Mouse (Mus musculus) telencephalon, adult 2 months (tissue): ENCODE data around the gene Rcan3.

Experiments used
- DNase-seq: peaks from one replicate; pipeline ENCODE4 v3.0.0-alpha.2; 2011; ENCODE audit warnings: low read depth, low spot score

The Rcan3 gene

DNA sequence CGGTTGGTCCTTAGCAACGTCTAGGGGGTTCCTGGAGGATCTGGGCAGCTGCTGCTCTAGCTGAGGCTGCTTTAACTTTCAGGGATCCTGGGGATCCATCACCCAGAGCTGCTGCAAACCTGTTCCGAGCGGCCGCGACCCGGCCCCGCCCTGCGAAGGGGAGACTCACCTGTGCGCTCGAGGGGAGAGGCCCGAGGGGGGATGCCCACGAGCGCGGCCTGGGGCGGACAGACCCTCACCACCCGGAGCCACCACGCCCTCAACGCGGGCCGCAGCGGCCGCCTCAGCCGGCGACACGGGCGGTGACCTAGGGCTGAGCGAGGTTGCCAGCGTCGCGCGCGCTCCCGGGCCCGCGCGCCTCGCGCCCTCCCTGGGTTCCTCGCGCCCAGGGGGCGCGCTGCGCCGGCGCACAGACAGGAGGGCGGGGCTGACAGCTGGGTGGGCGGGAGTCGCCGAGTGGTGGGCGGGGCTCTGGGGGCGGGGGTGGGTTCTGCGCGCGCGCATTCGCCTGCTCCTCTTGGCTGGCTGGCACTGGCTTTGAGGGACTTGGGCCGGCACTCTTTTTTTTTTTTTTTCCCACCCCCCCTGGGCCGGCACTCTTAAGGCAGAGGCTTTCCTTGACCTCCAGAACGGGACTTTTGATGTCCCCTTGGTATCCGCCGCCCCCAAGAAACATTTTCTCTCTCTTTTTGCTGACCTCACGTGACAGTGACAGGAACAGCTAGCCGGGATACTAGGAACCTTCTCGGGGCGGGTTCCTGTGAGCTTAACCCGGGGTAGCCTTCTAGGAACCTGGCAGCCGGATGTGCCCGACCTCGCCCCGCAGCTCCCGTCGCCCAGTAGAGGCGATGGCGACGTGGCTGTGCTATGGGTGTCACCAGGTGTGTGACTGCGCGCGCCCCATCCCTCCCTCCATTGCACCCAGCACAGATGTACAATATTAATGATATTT lies at the start of gene Rcan3:
TSS of gene Rcan3 (minus strand) at position 411 of the 952 bp plus-strand sequence.
- peak; percentile 50 for DNase-seq

DNA sequence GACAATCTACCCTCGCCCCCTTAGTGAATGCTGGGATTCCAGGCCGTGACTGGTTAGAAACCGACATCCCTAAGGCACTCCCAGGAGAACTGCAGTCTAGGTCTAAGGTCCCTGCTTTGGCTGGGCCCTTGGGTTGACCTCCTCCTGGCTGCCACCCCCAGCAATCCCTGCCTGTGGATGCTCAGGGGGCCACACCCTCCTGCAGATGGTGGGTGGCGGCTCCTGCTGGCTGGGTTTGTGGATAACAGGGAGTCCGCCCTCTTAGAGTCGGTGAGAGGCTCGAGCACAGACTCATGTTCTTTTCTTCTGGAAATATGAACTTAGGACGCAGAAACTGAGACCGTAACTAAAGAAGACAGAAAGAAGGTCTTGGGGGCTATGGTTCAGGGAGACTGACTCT lies 46.7 kb upstream of the Rcan3 start:
- no peak for DNase-seq

DNA sequence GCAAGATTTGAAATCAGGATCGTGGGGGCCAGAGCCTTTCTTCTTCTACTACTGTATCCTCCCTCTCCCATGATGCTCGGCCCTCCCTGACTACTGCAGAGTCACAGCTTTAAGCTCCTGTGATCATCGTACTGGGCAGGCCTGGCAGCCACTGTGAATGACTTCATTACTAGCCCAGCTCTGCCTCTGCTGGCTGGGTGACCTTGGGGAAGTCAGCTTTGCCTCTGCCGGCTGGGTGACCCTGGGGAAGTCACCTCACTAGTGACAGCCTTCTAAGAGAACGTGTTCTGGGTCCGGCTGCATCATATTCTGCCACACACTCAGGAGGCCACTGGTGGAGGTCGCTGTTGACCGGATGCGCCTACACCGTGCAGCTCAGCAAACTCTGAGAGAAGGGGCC lies 44.2 kb upstream of the Rcan3 start:
- no peak for DNase-seq

DNA sequence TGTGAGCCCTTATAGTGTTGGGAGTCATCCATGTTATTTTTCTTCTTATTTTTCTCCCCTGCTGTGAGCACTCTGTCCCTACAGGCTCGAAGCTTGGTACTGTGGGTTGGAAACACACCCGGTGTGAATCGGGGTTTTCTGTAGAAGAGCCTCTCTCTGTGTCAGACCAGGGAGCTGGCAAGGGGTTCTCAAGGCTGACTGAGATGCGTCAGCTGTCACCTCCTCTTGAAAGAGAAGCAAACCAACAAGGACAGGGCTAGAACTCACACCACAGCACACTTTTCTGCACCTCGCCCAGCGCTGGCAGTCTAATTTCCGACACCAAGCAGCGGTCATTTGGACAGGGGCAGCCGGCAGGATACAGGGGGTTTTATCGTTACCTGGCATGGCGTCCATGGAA lies 29.8 kb upstream of the Rcan3 start:
- no peak for DNase-seq

DNA sequence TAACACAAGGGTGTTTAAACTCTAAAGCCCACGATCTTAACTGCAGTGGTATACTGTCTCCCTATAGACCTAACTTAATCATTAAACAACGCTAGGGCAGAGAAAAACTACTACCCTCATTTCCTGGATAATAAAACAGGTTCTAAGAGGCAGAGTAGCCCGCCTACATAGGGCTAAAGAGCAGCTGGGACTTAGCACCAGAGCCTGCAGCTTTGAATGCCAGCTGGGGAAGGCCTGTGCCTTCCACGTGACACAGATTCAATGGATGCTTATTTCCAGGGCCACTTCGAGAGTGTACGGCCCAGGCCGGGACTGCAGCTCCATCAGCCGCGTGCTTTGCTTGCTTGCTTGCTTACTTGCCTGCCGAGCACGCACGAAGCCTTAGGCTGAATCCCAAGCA lies 19.9 kb upstream of the Rcan3 start:
- no peak for DNase-seq

DNA sequence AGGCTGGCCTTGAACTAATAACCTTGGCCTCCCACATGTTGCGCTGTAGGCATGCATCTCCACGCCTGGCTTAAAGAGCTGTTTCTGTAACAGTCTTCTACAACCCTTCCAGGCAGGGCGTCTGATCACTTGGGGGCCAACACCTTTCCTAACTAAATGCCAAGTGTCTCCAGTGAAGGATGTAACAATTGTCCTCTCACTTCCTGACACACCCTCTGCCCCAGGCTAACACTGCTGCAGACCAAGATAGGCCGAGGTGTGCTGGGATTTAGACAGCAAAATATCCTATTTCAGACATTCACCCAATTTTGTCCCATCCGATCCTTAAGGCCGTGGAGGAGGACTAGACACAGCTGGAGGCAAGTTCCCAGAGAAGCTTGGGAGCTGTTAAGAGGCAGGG lies 19.5 kb upstream of the Rcan3 start:
- no peak for DNase-seq

DNA sequence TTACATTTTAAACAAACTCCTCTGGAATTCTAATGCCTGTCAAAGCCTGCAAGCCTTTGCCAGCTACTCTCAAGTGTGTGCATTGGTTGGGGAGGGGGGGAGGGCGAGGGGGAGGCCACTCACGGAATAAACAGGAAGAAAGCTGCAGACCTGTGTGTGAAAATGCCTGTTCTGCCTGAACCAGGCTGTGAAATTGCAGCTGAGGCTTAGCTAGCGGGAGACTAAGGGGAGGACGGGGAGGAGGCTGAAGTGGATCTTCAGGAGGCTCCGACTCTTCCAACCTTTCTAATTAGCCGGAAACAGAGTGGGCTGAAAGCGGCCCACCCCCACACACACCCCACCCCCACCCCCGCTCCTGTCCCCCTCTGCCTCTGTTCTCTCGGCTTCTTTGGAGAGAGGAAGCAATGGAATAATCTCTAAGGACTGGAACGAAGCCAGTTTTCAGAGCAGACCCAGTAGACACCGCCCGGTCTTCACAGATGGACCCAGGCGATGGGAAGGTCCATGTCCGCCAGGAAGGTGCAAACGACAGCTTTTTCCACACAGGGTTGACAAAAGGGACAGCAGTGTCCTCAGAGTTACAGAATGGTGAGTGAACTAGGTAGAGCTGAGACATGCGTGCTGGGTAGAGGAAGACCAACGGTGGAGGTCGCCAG lies 17.8 kb upstream of the Rcan3 start:
- no peak for DNase-seq

DNA sequence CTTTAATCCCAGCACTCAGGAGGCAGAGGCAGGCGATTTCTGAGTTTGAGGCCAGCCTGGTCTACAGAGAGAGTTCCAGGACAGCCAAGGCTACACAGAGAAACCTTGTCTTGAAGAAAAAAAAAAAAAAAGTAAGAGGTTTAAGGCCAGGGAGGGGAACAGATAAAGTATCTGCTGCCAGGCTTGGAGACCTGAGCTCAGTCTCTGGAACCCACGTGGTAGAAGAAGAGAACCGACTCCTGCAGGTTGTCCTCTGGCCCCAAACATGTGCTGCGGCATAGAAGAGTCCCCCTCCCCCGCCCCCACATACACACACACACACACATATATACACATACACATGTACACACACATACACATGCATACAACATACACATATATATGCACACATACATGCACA lies 8.8 kb upstream of the Rcan3 start:
- DNase-seq: no peak

DNA sequence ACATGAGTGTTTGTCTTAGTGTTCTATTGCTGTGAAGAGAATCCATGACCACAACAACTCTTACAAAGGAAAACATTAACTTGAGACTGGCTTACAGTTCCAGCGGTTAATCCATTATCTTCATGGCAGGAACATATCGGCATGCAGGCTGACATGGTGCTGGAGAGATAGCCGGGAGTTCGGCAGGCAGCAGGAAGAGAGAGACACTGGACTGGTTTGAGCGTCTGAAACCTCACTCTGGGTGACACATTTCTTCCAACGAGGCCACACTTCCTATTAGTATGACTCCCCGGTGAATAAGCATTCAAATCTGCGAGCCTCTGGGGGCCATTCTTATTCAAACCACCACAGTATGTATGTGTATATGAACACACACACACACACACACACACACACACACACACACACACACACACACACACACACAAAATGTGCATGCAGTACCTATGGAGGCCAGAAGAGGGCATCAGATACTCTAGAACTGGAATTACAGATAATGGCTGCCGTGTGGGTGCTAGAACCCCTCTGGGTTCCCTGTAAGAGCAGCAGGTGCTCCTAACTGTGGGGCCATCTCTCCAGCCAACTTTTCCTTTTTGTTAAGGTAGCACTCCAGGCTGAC lies 6.4 kb upstream of the Rcan3 start:
- no peak for DNase-seq

DNA sequence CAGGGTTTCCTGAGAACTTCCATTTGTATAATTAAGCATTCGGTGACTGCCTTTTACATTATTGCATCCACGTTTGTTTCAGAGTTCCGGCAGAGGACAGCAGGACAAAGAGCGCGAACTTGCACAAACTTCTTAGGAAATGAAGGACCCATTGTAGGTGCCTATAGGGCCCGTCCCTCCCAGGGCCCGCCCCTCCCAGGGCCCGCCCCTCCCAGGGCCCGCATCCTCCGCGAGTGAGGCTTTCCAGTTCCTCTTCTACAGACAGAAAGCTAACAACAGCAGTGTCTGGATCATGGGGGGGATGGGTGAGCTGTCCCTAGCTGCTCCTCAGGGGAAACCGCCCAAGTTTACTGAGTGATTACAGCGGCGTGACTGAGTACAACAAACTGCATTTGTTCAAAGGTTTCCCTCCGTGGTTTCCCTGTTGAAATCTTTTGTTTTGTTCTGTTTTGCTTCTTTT lies 5.6 kb upstream of the Rcan3 start:
- DNase-seq: no peak

DNA sequence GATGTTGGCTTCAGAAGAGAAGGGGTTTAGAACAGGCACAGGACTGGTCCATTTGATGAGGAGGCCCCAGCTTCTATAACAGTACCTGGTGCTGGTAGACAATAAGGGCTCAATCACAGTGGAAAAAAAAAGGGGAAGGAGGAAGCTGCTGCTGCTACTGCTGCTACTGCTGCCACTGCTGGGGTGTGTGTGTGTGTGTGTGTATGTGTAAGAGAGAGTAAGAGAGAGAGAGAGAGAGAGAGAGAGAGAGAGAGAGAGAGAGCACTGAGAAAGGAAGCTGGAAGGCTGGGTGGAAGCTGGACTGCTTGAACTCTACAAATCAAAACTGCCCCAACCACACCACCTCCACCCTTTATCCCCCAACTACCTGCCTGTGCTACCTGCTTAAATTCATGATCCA lies 4.3 kb upstream of the Rcan3 start:
- no peak for DNase-seq

DNA sequence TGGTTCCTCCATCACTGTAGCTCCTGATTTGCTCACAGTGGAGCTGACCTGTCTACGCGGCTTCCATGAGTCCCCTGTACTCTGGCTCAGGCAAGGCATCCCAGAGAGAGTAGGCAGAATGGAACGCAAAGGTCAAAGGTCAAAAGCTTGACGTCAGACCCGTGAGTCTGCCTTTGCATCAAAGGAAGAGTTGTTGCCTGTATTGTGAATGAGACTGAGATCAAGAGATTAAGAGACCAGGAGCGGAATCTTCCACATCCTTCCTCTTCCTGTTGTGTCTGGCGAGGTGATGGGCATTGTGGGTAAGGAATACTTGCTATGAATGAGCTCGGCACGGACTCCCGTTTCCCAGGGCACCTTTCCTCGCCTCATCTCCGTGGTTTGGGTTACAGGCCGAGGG lies 2.6 kb upstream of the Rcan3 start:
- DNase-seq: no peak

DNA sequence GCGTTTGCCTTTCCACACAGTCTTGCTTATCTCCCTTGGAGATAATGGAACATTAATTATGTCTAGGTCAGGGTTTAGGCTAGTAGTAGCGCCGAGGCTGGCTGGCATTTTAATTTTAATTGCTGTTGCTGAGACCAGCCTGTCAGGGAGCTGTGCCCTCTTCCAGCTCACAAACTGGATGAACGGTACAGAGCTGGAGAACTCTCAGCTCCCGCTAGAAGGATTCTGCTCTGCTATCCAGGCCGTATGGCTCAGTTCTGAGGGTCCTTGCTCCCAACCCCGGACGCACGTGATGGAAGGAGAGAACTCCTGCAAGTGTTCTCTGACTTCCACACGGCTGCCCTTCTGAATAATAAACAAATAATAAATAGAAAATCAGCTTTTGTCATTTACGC lies 739 bp upstream of the Rcan3 start:
- no peak for DNase-seq

DNA sequence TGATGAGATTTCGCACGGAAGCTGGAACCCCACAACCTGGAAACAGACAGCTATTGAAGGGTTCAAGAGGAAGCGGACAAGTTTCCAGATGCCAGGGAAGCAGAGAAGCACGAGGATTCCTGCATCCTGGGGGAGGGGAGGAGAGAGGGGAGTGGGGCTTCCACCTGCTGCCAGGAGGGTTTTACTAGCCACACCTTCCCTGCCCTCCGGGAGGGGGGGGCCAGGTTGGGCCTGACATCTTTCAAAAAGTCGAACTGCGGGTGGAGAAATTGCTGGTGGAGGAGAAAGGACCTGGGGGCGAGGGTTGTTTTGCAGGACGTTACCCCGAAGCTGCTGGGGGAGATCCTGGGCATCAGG lies 589 bp downstream of the Rcan3 start:
- DNase-seq: no peak

DNA sequence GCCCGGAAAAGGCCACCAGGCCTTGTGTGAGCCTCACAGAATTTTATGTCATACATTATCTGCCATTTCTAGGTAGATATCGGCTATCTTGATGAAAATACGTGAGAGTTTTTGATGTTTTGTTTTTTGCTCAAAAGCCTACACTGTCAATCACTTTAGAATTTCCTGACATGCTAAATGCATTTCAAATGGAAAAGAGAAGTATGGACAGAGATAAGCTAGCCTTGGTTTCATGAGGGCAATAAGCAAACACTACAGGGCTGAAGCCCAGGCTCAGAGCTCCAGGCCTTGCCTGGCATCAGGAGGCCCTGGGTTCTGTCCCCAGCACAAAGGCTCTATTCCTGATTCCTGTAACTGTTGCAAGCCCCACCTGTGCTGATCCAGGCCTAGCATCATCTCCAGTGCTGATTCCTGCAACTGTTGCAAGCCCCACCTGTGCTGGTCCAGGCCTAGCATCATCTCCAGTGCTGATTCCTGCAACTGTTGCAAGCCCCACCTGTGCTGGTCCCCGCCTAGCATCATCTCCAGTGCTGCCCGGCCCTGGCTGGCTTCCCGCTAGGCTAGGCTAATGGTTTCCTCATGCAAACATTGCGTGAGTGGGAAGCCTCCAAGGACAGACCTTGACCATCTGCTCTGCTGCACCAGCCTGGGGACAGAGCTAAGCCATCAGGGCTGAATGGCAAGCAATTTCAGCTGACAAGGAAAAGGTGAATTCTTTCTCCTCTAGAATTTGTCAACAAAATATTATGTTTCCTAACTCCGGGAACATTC lies 3.5 kb downstream of the Rcan3 start:
- DNase-seq: no peak

DNA sequence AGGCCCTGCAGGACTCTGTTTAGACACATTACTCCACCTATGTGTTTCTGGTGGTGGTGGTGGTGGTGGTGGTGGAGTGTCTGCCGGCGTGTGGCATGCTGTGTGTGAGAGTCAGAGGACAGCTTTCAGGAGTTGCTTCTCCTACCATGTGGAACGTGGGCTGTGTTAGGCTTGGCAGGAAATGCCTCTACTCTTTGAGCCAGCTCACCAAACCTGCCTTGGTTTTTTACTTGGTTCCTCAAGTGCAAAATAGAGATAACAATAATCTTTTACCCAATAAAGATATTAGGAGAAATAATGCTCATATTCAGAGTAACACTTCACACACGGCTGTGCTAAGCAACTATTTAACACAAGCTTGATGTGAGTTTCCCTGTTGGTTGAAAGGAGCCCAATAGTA lies 4.3 kb downstream of the Rcan3 start:
- no peak for DNase-seq

DNA sequence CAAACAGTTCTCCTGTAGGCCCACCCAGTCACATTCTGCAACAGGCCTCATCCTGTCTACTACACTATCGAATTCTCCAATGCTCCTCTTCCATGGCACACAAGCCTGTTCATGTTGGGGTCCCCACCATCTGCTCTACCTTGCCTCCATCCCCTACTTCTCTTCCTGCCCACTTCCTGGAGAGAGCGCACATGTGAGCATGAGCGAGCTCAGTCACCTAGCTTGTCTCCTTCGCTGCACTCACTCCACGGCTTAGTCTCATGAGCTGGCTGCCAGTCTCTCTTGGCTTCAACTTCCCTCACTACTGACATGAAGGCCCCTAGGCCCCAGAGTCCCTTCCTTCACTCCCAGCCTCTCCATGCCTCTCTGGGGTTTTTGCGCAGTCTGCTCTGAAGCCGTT lies 7.1 kb downstream of the Rcan3 start:
- no peak for DNase-seq

DNA sequence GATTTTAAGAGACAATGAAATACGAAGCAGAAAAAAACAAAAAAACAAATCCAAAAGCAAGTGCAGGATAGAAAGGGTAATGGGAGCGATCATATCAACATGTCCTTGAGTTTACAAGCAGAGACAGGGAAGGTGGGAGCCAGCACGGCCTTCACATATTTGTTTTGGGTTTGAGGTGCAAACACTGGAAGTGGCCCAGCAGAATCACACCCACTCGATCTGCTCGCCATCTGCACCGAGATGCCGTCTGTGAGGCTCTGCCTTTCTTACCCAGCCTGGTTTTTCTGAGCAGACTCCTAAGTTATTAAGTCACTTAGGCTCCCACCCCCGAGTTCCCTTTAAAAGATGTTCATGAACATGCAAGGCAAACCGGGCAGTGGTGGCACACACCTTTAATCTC lies 8.0 kb downstream of the Rcan3 start:
- peak; percentile 76 for DNase-seq

DNA sequence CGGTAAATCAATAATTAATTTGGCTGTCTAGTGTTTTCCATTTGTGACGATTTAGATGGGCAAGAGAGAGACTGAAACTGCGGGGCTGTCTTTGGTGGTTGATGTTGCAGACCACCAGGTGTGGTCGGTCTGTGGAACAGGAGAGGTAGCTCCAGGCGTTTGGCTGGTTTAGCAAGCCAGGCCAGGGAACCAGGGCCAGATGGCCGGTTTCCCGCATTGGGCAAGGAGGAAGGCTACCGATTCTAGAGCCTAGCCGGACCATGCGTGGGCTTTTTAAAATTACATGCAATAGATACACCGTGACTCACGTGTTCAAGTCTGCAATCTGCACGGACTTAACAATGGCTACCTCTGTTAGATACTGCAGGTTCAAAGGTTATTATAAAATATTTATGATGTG lies 12.7 kb downstream of the Rcan3 start:
- DNase-seq: no peak

DNA sequence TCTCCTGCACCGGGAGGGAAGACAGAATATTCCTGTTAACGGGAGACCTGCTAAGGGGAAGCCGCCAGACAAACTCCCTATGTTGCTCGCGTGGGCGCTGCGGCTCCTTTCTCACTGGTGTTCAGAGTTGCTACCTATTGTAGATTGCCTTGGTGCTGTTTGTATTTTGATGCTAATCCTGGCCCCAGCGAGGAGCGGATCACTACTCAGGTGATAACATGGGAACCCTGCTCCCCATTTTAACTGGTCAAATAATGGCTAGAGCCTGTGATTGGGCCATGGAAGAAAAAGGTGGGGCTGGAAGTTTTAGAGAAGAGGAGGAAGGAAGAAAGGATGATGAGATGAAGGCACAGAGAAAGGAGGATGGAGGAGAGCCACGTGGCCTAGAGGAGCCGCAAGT lies 13.2 kb downstream of the Rcan3 start:
- DNase-seq: no peak

DNA sequence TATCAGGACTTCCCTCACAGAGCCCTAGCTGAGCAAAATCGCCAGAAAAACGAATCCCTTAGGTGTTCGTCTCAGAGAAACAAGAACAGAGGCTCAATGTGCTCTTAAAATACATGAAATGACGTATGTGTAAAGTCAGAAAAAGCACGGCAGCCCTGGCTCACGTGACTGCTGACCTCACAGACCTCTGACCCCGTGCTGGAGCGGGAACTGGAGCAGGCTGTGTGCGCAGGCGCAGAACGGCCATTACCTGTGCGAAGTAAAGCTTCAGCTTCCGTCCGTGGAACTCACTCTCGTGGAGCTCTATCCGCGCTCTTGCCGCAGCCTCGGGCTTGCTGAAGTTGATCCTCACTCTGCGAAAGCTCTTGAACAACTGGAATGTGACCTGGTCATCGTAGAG lies 13.7 kb downstream of the Rcan3 start:
- no peak for DNase-seq

DNA sequence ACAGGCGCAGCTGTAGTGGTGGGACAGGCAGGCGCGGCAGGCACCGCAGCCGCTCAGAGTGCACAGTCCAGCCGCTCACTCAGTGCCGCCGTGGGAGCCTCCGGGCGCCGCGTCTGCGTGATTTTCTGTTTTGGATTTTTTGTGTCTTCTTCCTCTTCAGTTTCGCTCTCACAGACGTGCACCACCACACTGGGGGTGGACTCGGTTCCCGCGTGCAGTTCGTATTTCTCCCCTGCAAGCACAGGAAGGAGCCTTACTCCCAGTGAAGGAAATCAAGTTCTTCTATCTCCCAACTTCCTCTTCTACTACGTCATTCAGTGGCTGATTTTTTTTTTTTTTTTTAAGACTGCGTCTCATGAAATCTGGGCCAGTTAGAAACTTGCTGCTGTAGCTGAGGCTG lies 17.3 kb downstream of the Rcan3 start:
- no peak for DNase-seq
